Mouse (Mus musculus): ENCODE results near the gene Eml1. TPM values are rescaled to one million over a fixed set of nuclear protein-coding genes. Genes with fewer than 3 reads are reported as not detected.

The Eml1 gene
- polyA plus RNA-seq, 1 experiment from 2014 or later: 57.4 TPM

DNA sequence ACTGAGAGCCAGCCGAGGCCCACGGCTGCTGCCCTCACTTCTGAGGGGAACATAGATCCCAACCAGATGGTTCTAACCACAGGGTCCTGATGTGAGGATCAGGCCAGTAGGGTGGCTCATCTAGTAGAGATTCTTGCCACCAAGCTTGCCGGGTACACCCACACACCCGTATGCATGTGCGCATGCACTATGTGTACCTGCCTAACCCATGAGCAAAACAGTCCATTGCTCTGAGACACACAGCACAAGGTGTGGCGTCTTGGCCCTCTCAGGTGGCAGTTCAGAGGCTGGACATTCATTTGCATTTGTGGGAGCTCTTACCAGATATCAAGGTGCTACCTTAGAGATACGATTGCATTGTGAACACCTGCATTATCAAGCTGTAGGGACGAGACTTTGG is 22.6 kb upstream of the Eml1 start:
- no peaks in the 10 kb centered on the region; the same call in 1 of the 2 replicates for H3K4me1 ChIP-seq (ENCODE audit: control insufficient read depth, insufficient read depth, low read length)
- no peak overlapping the region for H3K4me3 ChIP-seq (ENCODE audit: low read depth, low read length)
- H3K27ac ChIP-seq (ENCODE audit: low read length): no peak overlapping the region
- WGBS: 86% methylated on average over 8 of the region's 8 CpGs
- H3K9me3 ChIP-seq (replicated peaks; ENCODE audit: control insufficient read depth, low read length, poor library complexity, severe bottlenecking): no peaks in the 10 kb centered on the region
- H3K27me3 ChIP-seq (ENCODE audit: control insufficient read depth, insufficient read depth, low read depth, low read length): no peaks in the 10 kb centered on the region; the same call in 1 of the 2 replicates
- H3K4me2 ChIP-seq (ENCODE audit: low read length): no peak overlapping the region
- no peak overlapping the region for H3K9ac ChIP-seq (ENCODE audit: low read depth, low read length)
- ATAC-seq: no peak
- H3K36me3 ChIP-seq (ENCODE audit: control insufficient read depth, insufficient read depth, low read length): no peaks in the 10 kb centered on the region

DNA sequence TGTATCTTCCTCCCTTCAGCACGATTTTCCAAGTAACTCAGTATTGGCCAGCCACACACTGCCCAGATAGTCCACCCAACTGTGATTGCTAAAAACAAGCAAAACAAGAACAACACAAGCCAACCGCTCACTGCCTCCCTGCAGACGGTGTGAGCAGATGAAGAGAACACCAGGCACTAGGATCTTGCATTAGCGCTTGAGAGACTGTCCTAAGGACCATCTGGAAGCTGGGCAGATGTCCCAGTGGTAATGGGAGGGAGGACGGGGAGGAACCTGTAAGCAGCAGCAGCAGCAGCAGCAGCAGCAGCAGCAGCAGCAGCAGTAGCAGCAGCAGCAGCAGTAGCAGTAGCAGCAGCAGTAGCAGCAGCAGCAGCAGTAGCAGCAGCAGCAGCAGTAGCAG is 21.7 kb upstream of the Eml1 start:
- ATAC-seq: no peak
- H3K4me2 ChIP-seq (ENCODE audit: low read length): no peak overlapping the region
- no peaks in the 10 kb centered on the region; the same call in none of the 2 replicates for H3K27me3 ChIP-seq (ENCODE audit: control insufficient read depth, insufficient read depth, low read depth, low read length)
- no peaks in the 10 kb centered on the region for H3K9me3 ChIP-seq (replicated peaks; ENCODE audit: control insufficient read depth, low read length, poor library complexity, severe bottlenecking)
- H3K36me3 ChIP-seq (ENCODE audit: control insufficient read depth, insufficient read depth, low read length): no peaks in the 10 kb centered on the region
- H3K27ac ChIP-seq (ENCODE audit: low read length): no peak overlapping the region
- no peak overlapping the region for H3K9ac ChIP-seq (ENCODE audit: low read depth, low read length)
- H3K4me3 ChIP-seq (ENCODE audit: low read depth, low read length): no peak overlapping the region
- H3K4me1 ChIP-seq (ENCODE audit: control insufficient read depth, insufficient read depth, low read length): no peaks in the 10 kb centered on the region; the same call in 1 of the 2 replicates
- WGBS: 69% methylated on average over 5 of the region's 5 CpGs

DNA sequence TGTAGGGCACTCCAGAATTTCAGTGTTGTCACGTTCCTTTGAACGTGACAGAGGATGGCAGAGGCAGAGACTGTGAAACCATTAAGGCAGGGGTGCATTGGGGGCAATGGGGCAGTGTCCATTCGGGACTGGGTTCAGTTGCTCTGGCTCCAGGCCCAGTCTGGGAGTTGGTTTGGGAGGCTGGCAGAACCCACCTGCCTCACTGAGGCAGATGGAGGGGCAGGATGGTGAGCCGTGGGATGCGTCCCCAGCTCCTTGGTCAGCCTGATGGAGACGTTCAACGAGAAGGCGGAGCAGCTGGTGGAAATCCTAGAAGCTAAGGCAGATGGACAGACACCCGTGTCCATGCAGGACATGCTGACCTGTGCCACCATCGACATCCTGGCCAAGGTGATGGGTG is 19.8 kb upstream of the Eml1 start:
- no peak for ATAC-seq
- no peaks in the 10 kb centered on the region; the same call in 1 of the 2 replicates for H3K4me1 ChIP-seq (ENCODE audit: control insufficient read depth, insufficient read depth, low read length)

GRCm38 (mm10) chr12:108352371-108353136 is 18.2 kb upstream of the Eml1 start:
- H3K9ac ChIP-seq (ENCODE audit: low read depth, low read length): peak overlapping the region; percentile 56
- no peaks in the 10 kb centered on the region for H3K36me3 ChIP-seq (ENCODE audit: control insufficient read depth, insufficient read depth, low read length)
- WGBS: 9% methylated on average over 35 of the region's 35 CpGs
- H3K9me3 ChIP-seq (replicated peaks; ENCODE audit: control insufficient read depth, low read length, poor library complexity, severe bottlenecking): no peaks in the 10 kb centered on the region
- H3K4me2 ChIP-seq (ENCODE audit: low read length): peak overlapping the region; percentile 52
- H3K4me3 ChIP-seq (ENCODE audit: low read depth, low read length): peak overlapping the region; percentile 16
- H3K27me3 ChIP-seq (ENCODE audit: control insufficient read depth, insufficient read depth, low read depth, low read length): no peaks in the 10 kb centered on the region; the same call in none of the 2 replicates
- no peak overlapping the region for H3K27ac ChIP-seq (ENCODE audit: low read length)
- no peaks in the 10 kb centered on the region; the same call in 1 of the 2 replicates for H3K4me1 ChIP-seq (ENCODE audit: control insufficient read depth, insufficient read depth, low read length)
- ATAC-seq: peak; percentile 39; the same call in 1 of the 2 replicates

More for the DNA sequence above, 19.8 kb upstream of the Eml1 start:
- H3K36me3 ChIP-seq (ENCODE audit: control insufficient read depth, insufficient read depth, low read length): no peaks in the 10 kb centered on the region
- 86% methylated on average over 10 of the region's 10 CpGs for WGBS
- H3K27ac ChIP-seq (ENCODE audit: low read length): no peak overlapping the region
- no peak overlapping the region for H3K9ac ChIP-seq (ENCODE audit: low read depth, low read length)
- no peak overlapping the region for H3K4me3 ChIP-seq (ENCODE audit: low read depth, low read length)
- H3K27me3 ChIP-seq (ENCODE audit: control insufficient read depth, insufficient read depth, low read depth, low read length): no peaks in the 10 kb centered on the region; the same call in none of the 2 replicates
- no peaks in the 10 kb centered on the region for H3K9me3 ChIP-seq (replicated peaks; ENCODE audit: control insufficient read depth, low read length, poor library complexity, severe bottlenecking)
- no peak overlapping the region for H3K4me2 ChIP-seq (ENCODE audit: low read length)

DNA sequence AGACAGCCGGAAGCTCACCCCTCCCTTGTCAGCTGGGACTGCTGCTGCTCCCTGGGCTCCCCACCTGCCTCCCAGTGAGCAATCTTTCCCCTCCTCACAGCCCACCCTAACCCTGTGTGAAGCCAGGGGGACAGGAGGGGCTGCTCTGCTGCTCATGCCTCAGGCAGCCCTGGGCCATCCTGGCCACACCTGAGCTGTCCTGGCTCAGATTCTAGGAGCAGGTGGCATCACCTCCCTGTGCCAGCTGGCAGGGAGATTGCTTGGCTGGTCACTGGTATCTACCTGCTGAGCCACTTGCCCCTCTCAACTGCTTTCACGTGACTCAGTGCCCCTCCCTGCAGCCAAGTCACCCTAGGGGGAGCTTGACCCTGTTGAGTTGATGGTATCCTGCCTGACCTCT is 16.5 kb upstream of the Eml1 start:
- no peak overlapping the region for H3K4me2 ChIP-seq (ENCODE audit: low read length)
- no peaks in the 10 kb centered on the region; the same call in 1 of the 2 replicates for H3K4me1 ChIP-seq (ENCODE audit: control insufficient read depth, insufficient read depth, low read length)
- no peak overlapping the region for H3K27ac ChIP-seq (ENCODE audit: low read length)
- no peaks in the 10 kb centered on the region; the same call in none of the 2 replicates for H3K27me3 ChIP-seq (ENCODE audit: control insufficient read depth, insufficient read depth, low read depth, low read length)
- H3K36me3 ChIP-seq (ENCODE audit: control insufficient read depth, insufficient read depth, low read length): no peaks in the 10 kb centered on the region
- ATAC-seq: no peak
- no peaks in the 10 kb centered on the region for H3K9me3 ChIP-seq (replicated peaks; ENCODE audit: control insufficient read depth, low read length, poor library complexity, severe bottlenecking)
- H3K4me3 ChIP-seq (ENCODE audit: low read depth, low read length): no peak overlapping the region
- H3K9ac ChIP-seq (ENCODE audit: low read depth, low read length): no peak overlapping the region
- WGBS: 77% methylated on average over 2 of the region's 2 CpGs

DNA sequence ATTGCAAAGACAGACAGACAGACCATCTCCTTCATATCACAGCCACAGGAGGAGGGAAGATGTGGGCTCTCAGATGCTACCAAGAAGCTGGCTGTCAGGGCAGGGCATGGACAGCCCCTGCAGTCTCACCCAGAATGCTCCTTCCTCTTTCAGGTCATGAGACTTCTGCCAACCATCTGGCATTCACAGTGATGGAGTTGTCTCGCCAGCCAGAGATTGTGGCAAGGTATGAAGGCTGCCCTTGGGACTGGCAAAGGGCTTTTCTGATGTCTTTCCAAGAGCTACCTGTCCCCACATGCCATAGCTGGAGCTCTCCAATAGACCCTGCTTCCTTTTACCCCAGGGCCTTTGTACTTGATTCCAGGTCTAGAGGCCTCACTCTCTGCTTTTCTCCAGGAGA is 15.5 kb upstream of the Eml1 start:
- no peak for ATAC-seq
- H3K9ac ChIP-seq (ENCODE audit: low read depth, low read length): no peak overlapping the region
- H3K9me3 ChIP-seq (replicated peaks; ENCODE audit: control insufficient read depth, low read length, poor library complexity, severe bottlenecking): no peaks in the 10 kb centered on the region
- no peaks in the 10 kb centered on the region for H3K36me3 ChIP-seq (ENCODE audit: control insufficient read depth, insufficient read depth, low read length)
- H3K4me3 ChIP-seq (ENCODE audit: low read depth, low read length): no peak overlapping the region
- H3K4me1 ChIP-seq (ENCODE audit: control insufficient read depth, insufficient read depth, low read length): no peaks in the 10 kb centered on the region; the same call in 1 of the 2 replicates
- WGBS: 93% methylated on average over 1 of the region's 1 CpGs
- no peaks in the 10 kb centered on the region; the same call in none of the 2 replicates for H3K27me3 ChIP-seq (ENCODE audit: control insufficient read depth, insufficient read depth, low read depth, low read length)
- no peak overlapping the region for H3K4me2 ChIP-seq (ENCODE audit: low read length)
- H3K27ac ChIP-seq (ENCODE audit: low read length): no peak overlapping the region

DNA sequence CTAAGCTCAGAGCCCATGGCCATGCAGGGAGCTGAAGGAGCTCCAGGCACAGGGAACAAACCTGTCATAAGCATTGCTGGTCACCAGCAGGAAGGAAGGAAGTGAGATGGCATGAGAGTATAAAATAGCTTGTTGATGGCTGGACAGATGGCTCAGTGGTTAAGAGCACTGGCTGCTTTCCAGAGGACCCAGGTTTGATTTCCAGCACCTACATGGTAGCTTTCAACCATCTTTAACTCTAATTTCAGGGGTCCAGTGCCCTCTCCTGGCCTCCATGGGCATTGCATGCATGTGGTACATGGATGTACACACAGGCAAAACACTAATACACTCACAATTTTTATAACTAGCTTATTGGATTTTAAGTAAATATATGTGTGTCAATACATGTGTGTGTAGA is 14.8 kb upstream of the Eml1 start:
- no peaks in the 10 kb centered on the region; the same call in none of the 2 replicates for H3K27me3 ChIP-seq (ENCODE audit: control insufficient read depth, insufficient read depth, low read depth, low read length)
- H3K36me3 ChIP-seq (ENCODE audit: control insufficient read depth, insufficient read depth, low read length): no peaks in the 10 kb centered on the region
- no peaks in the 10 kb centered on the region; the same call in 1 of the 2 replicates for H3K4me1 ChIP-seq (ENCODE audit: control insufficient read depth, insufficient read depth, low read length)
- H3K9ac ChIP-seq (ENCODE audit: low read depth, low read length): no peak overlapping the region
- no peak overlapping the region for H3K27ac ChIP-seq (ENCODE audit: low read length)
- no peaks in the 10 kb centered on the region for H3K9me3 ChIP-seq (replicated peaks; ENCODE audit: control insufficient read depth, low read length, poor library complexity, severe bottlenecking)
- ATAC-seq: no peak
- no peak overlapping the region for H3K4me3 ChIP-seq (ENCODE audit: low read depth, low read length)
- no peak overlapping the region for H3K4me2 ChIP-seq (ENCODE audit: low read length)

- H3K9me3 ChIP-seq (replicated peaks; ENCODE audit: control insufficient read depth, low read length, poor library complexity, severe bottlenecking): no peaks in the 10 kb centered on the region
- ATAC-seq: peak; percentile 83
- H3K4me3 ChIP-seq (ENCODE audit: low read depth, low read length): no peak overlapping the region
- 8% methylated on average over 5 of the region's 5 CpGs for WGBS
- peaks cover 2% of the 10 kb centered on the region; the same call in 1 of the 2 replicates for H3K4me1 ChIP-seq (ENCODE audit: control insufficient read depth, insufficient read depth, low read length)
- no peak overlapping the region for H3K27ac ChIP-seq (ENCODE audit: low read length)
- no peaks in the 10 kb centered on the region for H3K36me3 ChIP-seq (ENCODE audit: control insufficient read depth, insufficient read depth, low read length)
- H3K9ac ChIP-seq (ENCODE audit: low read depth, low read length): 0 out of 2 replicates have a peak overlapping the region, but pooled peaks have one; percentile 34
- no peak overlapping the region for H3K4me2 ChIP-seq (ENCODE audit: low read length)
- H3K27me3 ChIP-seq (ENCODE audit: control insufficient read depth, insufficient read depth, low read depth, low read length): no peaks in the 10 kb centered on the region
Observed at GRCm38 (mm10) chr12:108363796-108364195, 7.0 kb upstream of the Eml1 start.

DNA sequence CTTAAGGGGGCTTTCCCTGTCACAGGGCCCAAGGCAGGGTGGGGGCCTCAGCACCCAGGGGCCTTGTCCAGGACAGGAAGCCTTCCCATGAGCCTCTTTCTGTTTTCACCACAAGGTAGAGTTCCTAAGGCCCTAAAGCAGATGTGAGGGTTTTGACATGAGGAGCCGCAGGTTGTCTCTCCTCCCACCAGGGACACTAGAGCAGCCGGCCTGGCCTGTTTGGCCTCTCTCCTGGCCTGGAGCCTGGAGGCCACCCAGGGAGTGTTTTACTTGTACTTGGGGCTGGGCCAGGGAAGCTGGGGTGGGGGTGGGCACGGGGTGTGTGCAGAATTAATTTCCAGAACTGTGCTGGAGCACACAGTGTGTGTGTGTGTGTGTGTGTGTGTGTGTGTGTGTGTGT is 5.4 kb upstream of the Eml1 start:
- no peak overlapping the region for H3K27ac ChIP-seq (ENCODE audit: low read length)
- no peak overlapping the region for H3K4me3 ChIP-seq (ENCODE audit: low read depth, low read length)
- 26% methylated on average over 3 of the region's 3 CpGs for WGBS
- no peaks in the 10 kb centered on the region for H3K27me3 ChIP-seq (ENCODE audit: control insufficient read depth, insufficient read depth, low read depth, low read length)
- no peaks in the 10 kb centered on the region for H3K9me3 ChIP-seq (replicated peaks; ENCODE audit: control insufficient read depth, low read length, poor library complexity, severe bottlenecking)
- no peak for ATAC-seq
- H3K4me1 ChIP-seq (ENCODE audit: control insufficient read depth, insufficient read depth, low read length): peaks cover 2% of the 10 kb centered on the region; the same call in 1 of the 2 replicates
- no peaks in the 10 kb centered on the region for H3K36me3 ChIP-seq (ENCODE audit: control insufficient read depth, insufficient read depth, low read length)
- no peak overlapping the region for H3K9ac ChIP-seq (ENCODE audit: low read depth, low read length)
- H3K4me2 ChIP-seq (ENCODE audit: low read length): no peak overlapping the region
